Mouse (Mus musculus) monocyte, adult 5-6 weeks (primary cell): ENCODE results near the gene E130218I03Rik. TPM values are rescaled to one million over a fixed set of nuclear protein-coding genes. Genes with fewer than 3 reads are reported as not detected.

Experiments used
- ATAC-seq: fragments of 153-309, 156-312 bp; replicated peaks from 2 replicates; pipeline ENCODE4 v1.8.0; 2017; ENCODE audit warnings: mild to moderate bottlenecking; ENCODE audit not compliant: low TSS enrichment, insufficient number of reproducible peaks, severe bottlenecking, poor library complexity, low FRiP score
- total RNA-seq: library from RNA; stranded (forward); fragments of 200-1000, 200-491, 200-594 nt; gene quantifications from 3 replicates; pipeline ENCODE4 v1.2.3, GENCODE M21; 2017

E130218I03Rik gene
- total RNA-seq, result 1.4 TPM in 1 of 3 replicates, not detected in the others

DNA sequence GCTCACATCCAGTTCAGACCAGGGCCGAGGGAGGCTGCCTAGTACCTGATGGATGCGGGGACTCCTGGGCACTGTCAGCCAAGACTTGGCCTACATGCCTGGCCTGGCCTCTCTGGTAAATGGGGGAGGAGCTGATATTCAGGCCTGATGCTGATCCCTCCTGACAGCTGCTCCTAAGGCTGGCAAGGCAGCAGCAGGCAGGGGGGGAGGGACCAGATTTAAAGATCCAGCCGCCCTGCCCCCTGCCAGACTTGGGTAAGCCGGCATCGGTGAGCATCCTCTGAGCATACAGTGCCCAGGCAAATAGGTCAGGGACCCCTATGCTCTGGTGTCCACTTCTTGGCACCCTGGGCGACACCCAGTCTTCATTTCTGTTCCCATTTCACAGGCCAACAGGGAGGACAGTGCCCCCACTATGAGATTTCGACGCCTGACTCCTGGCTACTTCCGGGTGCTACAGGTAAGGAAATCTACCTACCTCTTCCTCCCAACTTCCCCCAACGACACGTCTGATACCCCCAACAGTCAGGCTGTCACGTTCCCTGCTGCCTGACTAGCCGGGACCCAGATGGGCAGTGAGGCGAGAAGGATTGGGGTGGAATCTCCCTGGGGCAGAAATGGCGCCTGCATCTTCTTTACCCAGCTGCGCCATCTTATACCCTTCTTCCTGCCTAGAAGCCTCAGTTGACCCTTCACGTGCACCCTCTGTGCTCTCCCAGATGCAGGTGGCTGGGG is at the start of gene E130218I03Rik:
Gene E130218I03Rik (plus strand): TSS at position 147 of the 735 bp plus-strand sequence.
- ATAC-seq, result no peak

DNA sequence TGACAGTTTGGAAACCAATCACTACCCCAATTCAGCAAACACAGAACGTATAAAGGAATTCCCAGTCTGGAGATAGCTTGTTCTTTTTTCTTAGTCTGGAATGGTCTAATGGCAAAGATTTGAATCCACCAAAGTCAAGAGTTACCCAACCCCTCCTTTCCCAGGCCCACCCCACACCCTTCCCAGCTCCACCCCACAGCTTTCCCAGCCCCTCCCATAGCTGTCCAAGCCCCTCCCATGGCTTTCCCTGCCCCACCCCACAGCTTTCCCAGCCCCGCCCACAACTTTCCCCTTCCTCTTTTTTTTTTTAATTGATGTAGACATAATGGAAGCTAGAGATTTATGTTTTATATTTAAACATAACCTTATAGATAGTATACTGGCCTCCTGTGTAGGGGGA is 44.1 kb upstream of the E130218I03Rik start:
- ATAC-seq, result no peak

DNA sequence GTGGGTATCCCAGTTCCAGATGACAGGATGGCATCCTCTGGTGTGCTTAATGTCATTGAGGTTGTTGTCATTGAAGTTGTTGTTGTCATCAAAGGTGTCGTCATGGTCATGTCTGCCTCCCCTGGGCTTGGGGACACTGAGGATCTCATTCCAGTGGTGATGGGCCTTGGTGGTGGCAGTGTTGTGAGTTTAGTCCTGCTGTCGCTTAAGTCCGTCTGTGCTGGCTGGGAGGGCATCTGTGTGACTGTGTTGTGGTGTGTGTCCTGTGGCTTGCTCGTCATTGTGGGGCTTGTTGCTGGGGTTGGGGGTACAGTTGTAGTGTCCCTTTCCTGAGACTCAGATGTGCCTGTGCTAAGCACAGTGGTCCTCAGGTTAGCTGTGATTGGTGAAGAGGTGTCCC is 40.6 kb upstream of the E130218I03Rik start, which contains the start of gene Gm7534:
Gene Gm7534 (minus strand): TSS at position 101 of the 400 bp plus-strand sequence.
- ATAC-seq, result no peak

DNA sequence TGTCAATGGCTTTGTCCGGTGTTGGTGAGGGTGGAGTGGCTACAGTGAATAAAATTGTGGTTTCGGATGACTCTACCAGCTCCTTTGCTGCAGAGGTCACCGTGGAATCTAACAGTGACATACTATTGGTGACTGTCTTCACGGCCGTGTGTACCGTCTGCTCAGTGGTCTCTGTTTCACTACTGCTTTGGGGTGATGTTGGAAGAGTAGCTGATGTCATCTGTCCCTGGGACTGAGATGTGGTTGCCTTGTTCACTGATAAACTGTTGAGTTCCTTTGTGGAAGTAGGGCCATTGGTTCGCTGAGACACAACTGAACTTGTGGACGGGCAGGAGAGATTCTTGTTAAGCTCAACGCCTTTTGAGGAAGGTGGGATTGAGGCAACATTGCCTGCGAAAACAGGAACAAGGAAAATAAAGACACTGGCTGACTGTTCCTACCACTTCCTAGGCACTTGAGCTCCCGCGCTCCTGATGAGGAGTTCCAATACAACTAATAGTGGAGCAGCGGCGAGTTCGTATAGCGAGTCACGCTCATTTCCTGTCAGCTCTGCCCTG is 40.0 kb upstream of the E130218I03Rik start:
- no peak; the same call in 1 of the 2 replicates for ATAC-seq

DNA sequence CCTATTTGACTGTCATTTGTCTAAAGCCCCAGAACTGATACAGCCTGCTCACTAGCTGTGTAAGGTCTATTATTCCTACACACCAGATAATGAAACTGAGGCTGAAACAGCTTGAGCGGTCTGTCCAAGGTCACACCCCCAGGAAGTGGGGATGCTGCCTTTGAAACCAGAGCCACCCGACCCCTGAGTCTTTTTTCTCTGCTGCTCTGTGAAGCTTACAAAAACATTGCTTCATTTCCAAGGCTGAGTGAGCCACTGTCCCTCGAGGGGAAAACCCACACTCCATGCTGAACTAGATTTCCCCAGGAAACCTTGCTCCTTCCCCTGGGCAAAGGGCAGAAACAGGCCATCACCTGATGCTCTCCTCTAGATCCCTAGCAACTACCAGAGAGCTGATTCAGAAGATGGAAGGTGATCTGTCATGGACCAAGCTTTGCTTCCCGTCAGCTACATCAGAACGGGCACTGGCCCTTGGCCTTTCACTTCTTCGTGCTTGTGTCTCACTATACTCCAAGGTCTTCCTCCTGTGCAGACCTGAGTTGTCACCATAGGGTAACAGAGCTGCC is 36.9 kb upstream of the E130218I03Rik start:
- ATAC-seq, result no peak

DNA sequence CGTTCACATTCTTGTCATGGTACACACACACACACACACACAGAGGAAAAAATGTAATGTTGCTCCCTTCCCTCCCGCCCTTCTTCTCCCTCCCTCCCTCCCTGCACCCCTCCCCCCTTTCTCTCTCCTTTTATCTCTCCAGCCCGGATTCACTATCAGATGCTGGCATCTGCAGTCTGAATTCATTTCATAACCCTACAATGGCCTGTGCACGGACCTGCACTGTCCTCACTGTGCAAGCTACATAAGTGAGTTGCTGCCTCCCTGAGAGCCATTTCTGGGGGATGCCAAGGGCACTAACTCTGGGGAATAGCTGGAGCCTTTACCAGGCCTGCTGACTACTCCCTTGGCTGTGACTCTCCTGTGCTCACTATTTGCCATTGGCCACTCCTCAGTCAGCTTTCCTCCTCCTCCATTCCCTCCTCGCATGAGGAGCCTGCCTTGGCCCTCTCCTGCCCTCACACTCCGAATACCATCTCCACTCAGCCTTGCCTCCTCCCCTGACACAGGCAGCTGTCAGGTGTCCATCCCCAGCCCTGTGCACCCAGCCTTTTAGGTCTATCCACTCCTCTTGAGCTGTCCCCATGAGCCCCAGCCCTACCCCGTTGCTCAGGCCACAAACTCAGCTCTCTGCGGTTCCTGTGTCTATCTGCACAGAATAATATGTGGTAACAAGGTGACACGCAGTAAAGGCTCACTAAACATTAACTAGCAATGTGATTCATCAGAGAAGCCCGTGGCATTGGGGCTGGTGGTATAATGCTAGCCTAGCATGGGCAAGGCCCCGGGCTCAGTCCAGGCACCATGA is 20.5 kb upstream of the E130218I03Rik start:
- ATAC-seq, result no peak

DNA sequence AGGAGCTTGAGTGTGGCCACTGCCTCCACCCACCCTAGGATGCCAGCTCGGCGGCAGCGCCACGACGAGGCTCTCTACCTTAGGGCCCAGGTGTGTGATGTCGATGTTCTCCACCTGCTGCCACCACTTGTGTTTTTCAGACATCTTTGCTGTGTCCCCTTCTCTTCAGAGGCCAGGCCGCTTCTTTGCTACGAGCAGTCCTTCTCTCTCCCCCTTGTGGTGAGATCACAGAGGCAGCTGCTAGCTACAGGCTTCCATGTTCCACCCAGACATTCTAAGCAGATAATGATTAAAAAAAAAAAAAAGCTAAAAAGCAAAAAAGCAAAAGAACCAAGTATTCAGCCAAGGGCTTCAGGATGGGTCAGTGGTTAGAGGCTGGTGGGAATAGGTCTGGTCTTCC is 16.3 kb upstream of the E130218I03Rik start, which contains the start of gene Catsper4:
Gene Catsper4 (minus strand): TSS at position 190 of the 400 bp plus-strand sequence.
- ATAC-seq, result no peak

DNA sequence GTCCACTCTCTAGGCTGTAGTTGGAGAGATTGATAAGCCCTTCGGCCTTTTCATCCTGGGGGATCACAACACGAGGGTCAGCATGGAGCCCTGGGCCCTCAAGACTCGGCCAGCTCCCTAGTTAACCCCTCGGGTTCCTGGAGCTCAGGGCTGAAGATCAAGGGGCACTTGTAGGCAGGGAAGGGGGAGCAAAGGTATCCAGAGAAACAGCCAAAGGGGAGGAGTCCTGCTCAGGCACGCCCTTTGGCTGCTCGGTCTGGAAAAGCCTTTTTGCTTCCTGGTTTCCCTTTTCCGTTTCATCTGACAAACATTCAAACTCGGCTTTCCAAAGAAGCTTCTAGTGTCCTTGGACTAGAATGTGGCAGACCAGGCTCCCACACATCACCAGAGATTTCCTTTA is 13.0 kb upstream of the E130218I03Rik start:
- no peak for ATAC-seq

DNA sequence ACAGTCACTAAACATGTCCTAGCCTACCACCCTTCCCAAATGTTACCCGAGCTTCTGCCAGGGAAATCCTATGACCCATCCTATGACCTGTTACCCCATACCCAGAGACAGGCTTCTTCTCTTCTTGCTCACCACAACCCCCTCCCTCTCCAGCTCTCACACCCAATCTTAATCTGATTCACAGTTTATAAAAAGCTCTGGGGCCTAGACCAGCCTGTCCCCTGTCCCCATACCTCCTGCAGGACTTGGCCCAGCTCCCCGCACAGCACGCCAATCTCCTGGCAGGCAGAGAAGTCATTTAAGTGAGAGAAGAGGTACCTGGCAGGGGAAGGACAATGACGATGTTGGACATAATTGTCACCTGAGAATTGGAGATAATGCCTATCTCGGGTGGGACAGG is 8.6 kb upstream of the E130218I03Rik start:
- ATAC-seq, result no peak

DNA sequence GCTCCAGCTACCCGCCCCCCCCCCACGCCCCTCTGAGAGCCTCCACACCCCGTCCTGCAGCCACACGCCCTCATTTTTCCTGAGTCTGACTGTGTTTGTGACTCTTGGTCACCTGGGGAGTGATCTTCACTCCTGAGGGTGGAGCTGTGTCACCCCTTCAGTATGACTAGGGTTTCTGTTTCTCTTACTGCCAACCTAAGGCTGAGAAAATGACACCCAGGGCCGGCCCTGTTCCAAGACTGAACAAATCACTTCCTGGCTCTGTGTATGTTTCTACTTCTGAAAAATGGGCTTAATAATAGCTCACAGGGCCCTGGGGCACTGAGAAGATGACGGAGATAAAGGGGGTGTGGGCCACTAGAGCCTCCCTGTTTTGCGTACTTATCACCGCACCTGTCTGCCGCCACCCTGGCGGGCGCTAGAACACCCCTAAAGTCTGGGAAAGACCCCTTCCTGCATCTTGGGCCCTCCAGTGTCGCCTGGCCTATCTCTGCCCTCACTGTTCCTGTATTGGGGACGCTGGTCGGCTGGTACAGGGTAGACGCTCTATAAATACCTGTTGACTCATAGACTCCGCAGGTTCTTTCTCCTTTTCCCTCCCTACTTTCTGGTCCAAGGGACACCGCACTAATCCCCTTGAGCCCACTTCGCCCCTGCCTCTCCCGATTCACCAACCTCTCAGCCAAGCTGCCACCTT is 5.7 kb upstream of the E130218I03Rik start:
- no peak for ATAC-seq

DNA sequence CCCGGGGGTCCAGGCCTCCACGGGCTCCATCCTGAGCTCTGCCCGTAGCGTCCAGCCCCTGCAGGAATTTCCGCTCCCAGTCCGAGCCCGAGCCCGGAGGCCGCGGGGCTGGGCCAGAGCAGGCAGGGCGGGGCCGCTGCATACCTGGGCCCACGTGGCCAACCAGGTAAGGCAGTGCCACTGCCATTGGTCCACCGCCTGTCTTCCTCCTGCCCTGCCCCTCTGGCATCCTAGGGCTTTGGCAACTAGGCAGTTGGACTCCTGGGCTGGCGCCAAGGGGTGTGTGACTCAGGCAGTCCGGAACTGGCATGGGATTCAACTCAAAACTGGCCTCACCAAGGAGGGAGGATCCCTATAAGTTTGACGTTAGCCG is 5.2 kb upstream of the E130218I03Rik start, which contains the start of gene Cnksr1:
Gene Cnksr1 (minus strand): TSS at position 121 of the 373 bp plus-strand sequence.
- ATAC-seq, result no peak

DNA sequence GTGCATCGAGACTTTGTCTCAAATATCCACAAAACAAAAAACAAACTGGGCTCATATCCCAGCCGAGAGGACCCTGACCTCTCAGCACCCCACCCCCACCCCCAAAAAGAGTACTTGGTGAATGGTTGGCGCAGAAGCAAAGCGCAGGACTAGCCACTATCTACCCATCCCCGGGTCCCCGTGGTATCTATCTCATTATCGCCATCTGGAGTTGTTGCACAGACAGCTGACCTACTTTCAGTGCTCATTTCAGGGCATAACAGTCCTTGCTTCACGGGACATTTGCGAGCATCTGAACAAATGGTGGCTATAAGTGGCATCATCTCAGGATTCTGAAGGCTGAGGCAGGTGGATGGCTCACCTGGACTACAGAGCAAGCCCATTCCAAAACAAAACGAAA is 4.8 kb upstream of the E130218I03Rik start:
- no peak for ATAC-seq

DNA sequence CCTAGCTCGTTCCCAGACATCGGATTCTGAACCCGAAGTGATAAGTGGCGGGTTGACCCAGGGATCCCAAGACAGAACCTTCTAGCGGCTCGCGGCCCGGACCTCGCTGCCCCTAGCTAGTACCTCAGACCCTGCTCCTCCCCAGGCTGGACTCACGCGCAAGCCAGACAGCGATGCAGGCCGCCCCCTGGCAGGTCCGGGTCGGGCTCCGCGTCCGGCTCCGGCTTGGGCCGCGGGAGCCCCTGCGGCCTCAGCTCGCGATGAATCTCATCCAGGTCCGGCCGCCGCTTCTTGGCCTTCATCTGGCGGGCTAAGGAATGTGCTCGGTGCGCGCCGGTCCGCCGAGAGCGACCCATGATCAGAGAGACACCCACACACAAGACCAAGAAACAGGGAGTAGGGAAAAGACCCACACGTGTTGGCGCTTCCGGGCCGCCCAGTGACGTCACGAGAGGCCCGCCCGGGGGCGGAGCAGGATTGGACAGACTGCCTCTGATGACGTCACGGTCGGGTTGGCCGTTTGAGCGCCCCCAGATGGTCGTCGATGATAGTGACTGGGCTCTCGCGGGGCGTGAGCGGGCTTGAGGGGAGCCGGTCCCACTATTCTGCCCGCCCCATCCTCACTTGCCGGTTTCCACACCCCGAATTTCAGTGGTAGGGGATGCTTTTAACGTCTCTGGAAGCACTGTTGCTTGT is 1.8 kb downstream of the E130218I03Rik start, which contains the start of gene Zfp593:
Gene Zfp593 (minus strand): TSS at position 445 of the 696 bp plus-strand sequence.
- ATAC-seq, result peak; percentile 87

DNA sequence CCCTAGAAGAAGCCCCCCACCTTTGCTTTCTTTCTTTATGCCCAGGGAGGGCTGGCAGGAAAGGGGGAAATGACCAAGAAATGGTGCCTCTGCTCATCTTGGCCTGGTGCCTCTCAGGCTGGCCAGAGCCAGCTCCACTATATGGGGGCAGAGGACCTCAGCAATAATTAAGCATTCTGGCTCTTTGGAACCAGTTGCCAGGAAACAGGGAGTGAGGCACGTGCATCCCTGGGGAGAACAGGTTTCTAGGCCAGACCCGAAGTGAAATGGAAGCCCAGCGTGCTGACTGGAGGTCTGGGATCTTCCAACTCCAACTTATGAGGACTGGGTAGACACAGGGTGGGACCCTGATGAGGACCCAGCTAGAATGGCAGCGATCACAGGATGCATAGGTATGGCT is 2.8 kb downstream of the E130218I03Rik start:
- ATAC-seq, result no peak

DNA sequence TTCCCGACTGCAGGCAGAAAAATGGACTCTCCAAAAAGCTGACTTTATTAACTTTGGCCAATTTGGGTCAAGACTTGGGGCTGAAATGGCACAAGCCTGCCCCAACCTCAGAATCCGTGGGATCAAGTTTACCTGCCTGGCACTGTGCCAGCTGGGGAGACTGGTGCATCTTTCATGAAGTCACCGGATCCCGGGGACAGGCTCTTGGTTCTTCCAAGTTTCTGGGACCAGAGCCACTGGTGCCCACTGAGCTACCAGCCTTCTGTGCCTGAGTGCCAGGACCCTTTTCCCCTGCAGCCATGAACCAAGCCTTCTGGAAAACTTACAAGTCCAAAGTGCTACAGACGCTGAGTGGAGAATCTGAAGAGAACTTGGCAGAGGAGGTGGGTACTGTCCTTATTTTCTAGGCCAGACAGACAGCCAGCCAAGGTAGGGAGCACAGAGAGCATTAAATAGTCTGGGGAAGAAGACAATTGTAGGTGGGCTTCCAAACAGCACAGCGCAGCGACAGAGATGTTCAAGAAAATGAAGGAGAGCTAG is 3.3 kb downstream of the E130218I03Rik start, which contains the start of gene Gm30191:
Gene Gm30191 (plus strand): TSS at position 217 of the 540 bp plus-strand sequence.
- ATAC-seq, result no peak

DNA sequence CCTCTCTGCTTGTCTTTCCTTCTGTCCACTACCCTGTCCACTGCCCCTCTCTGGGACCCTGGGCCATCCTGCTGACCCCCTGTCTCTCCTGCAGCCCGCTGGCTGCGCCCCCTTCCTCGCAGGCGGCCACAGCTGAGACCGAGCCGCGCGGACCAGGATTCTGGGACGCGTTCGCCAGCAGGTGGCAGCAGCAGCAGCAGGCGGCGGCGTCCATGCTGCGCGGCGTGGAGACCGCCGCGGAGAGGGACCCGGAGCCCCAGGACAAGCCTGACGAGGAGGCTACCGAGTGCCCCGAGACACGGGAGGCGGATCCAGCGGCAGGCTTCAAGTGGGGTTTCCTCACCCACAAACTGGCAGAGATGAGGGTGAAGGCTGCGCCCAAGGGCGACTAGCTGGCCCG is 6.2 kb downstream of the E130218I03Rik start:
- peak; percentile 38; the same call in 1 of the 2 replicates for ATAC-seq

DNA sequence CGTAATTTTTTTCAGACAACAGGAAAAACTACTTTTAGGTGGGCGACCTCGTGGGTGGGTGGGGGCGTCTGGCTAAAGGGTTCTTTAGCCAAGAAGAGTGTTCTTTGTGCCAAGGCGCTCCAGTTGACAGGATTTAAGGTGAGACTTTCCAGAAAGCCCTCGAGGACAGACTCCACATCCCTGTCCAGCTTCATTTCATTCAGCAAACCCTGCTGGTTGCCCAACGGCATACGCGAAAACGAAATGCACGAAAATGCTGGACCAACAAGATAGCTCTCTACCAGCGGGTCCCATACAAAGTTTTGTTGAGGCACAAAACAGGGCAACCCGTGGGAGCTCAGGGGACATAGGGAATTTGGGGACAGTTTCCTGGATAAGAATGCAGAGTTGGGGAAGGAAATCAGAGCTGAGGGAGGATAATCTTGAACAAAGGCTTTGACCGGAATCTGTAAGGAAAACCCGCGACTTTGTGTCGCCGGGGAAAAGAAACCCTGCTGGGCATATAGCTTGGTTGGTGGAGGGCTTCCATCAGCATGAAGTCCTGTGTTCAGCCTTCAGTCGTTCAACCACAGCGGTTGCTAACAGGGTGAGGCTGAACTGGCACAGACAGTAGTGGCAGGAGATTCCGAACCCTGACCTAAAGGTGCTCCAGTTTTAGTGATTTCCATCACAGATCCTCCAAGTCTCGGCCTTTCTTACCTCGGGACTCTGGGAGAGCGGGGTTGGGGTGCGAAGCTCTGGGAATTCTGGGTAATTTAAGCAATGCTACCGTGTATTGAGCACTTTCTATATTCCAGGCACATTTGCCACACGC is 6.9 kb downstream of the E130218I03Rik start:
- ATAC-seq, result no peak
